15 mouse cellular contexts compared by ENCODE assay signal in genomic region chr10:79597051-79597935, GRCm38 (mm10). TPM values are rescaled to one million over a fixed set of nuclear protein-coding genes. Genes with fewer than 3 reads are reported as not detected.
DNase-seq lines count a peak whose midpoint lies in the region; ATAC-seq and TF ChIP-seq lines count a peak whose summit lies in the region.
"Had no signal": no experiment of that assay in that cellular context is flagged by ENCODE, and none has a peak within 500 bp of the region (broad histone marks: within the 10 kb centered on the region; RNA-seq: fewer than 3 reads in every experiment).

No protein-coding gene starts in this region.

- no peak overlapping the region for H3K9ac ChIP-seq in liver, embryonic 13.5 days
- H3K9ac ChIP-seq in lung, postnatal 0 days (replicated peaks; ENCODE audit: low read depth) = no peak overlapping the region
- no peak overlapping the region for H3K9ac ChIP-seq in kidney, embryonic 15.5 days
- no peak overlapping the region for H3K9ac ChIP-seq in intestine, postnatal 0 days (ENCODE audit: low read depth, low read length)
- H3K9ac ChIP-seq: limb, embryonic 15.5 days had no signal

- DNase-seq in liver, embryonic 13.5 days = no peak
- DNase-seq in liver = no peak
- peak; percentile 72 to 88 for DNase-seq in frontal cortex, adult 2 months (ENCODE audit: extremely low spot score in 1 of 2, low spot score in 1 of 2)
- DNase-seq in left cerebral cortex, adult 2 months (ENCODE audit: extremely low spot score in 1 of 2, low spot score in 2 of 2) = peak; percentile 71 to 73
- peak; percentile 82 for DNase-seq in right cerebral cortex, postnatal 25 days
- DNase-seq in lung, postnatal 0 days (ENCODE audit: low spot score) = no peak
- DNase-seq: heart, postnatal 10 days; lung, postnatal 10 days had no signal

- intact Hi-C loops in left cerebral cortex, adult 2 months (cut with DNase I) = loop anchor here (1.0 kb wide), 1 partner anchor 40 kb away; the partner anchor contains the start of gene Shc2

- no peak overlapping the region for H3K4me2 ChIP-seq in liver, embryonic 13.5 days
- H3K4me2 ChIP-seq in lung, postnatal 0 days (replicated peaks; ENCODE audit: low read depth, low read length) = no peak overlapping the region
- no peak overlapping the region for H3K4me2 ChIP-seq in kidney, embryonic 15.5 days
- H3K4me2 ChIP-seq in intestine, postnatal 0 days (replicated peaks; ENCODE audit: low read depth) = no peak overlapping the region
- H3K4me2 ChIP-seq: limb, embryonic 15.5 days had no signal

- 22% methylated on average over 13 of the region's 13 CpGs for WGBS in liver, embryonic 13.5 days (ENCODE audit: insufficient replicate concordance)
- WGBS in lung, postnatal 0 days = 33% methylated on average over 13 of the region's 13 CpGs
- whole genome bisulfite sequencing in kidney, embryonic 15.5 days = 52% methylated on average over 13 of the region's 13 CpGs
- 46% methylated on average over 13 of the region's 13 CpGs for WGBS in intestine, postnatal 0 days

- 0 out of 2 replicates have a peak, but pooled peaks have one; percentile 15 for ATAC-seq in liver, embryonic 13.5 days (ENCODE audit: low read depth)
- ATAC-seq in lung, postnatal 0 days = no peak
- no peak for ATAC-seq in kidney, embryonic 15.5 days (replicated peaks; ENCODE audit: low FRiP score)
- no peak for ATAC-seq in intestine, postnatal 0 days

- no peaks in the 10 kb centered on the region for H3K9me3 ChIP-seq in liver, embryonic 13.5 days (replicated peaks)
- H3K9me3 ChIP-seq in lung, postnatal 0 days (ENCODE audit: low read length) = no peaks in the 10 kb centered on the region
- no peaks in the 10 kb centered on the region for H3K9me3 ChIP-seq in kidney, embryonic 15.5 days (replicated peaks)
- no peaks in the 10 kb centered on the region for H3K9me3 ChIP-seq in intestine, postnatal 0 days (ENCODE audit: control insufficient read depth)
- H3K9me3 ChIP-seq: forebrain, embryonic 10.5 days; limb, embryonic 15.5 days had no signal

- H3K27ac ChIP-seq in liver, embryonic 13.5 days = no peak overlapping the region
- peak overlapping the region; percentile 96 for H3K27ac ChIP-seq in left cerebral cortex, adult 2 months
- H3K27ac ChIP-seq in lung, postnatal 0 days (ENCODE audit: low read length) = no peak overlapping the region
- H3K27ac ChIP-seq in kidney, embryonic 15.5 days = no peak overlapping the region
- H3K27ac ChIP-seq in intestine, postnatal 0 days (ENCODE audit: low read depth, low read length) = no peak overlapping the region
- H3K27ac ChIP-seq: forebrain, embryonic 10.5 days; limb, embryonic 15.5 days had no signal

- TF ChIP-seq EP300 in lung, postnatal 0 days (IDR thresholded peaks at IDR 0.05) = no peak

- 0 out of 2 replicates have a peak, but pooled peaks cover 2% of the 10 kb centered on the region for H3K27me3 ChIP-seq in liver, embryonic 13.5 days
- H3K27me3 ChIP-seq in lung, postnatal 0 days (replicated peaks; ENCODE audit: insufficient read depth, low read length) = no peaks in the 10 kb centered on the region
- peaks cover 20% of the 10 kb centered on the region for H3K27me3 ChIP-seq in kidney, embryonic 15.5 days
- 0 out of 2 replicates have a peak, but pooled peaks cover 6% of the 10 kb centered on the region for H3K27me3 ChIP-seq in intestine, postnatal 0 days (replicated peaks; ENCODE audit: control insufficient read depth, insufficient read depth, low read length)

- H3K4me3 ChIP-seq in liver, embryonic 13.5 days (replicated peaks) = no peak overlapping the region
- no peak overlapping the region for H3K4me3 ChIP-seq in left cerebral cortex, adult 2 months
- no peak overlapping the region for H3K4me3 ChIP-seq in lung, postnatal 0 days (ENCODE audit: low read depth, low read length)
- H3K4me3 ChIP-seq in kidney, embryonic 15.5 days (replicated peaks) = no peak overlapping the region
- no peak overlapping the region for H3K4me3 ChIP-seq in intestine, postnatal 0 days (ENCODE audit: low read depth, low read length)
- H3K4me3 ChIP-seq: forebrain, embryonic 10.5 days; limb, embryonic 15.5 days had no signal

- no peaks in the 10 kb centered on the region for H3K36me3 ChIP-seq in liver, embryonic 13.5 days
- no peaks in the 10 kb centered on the region for H3K36me3 ChIP-seq in lung, postnatal 0 days (ENCODE audit: insufficient read depth, low read length)
- no peaks in the 10 kb centered on the region for H3K36me3 ChIP-seq in kidney, embryonic 15.5 days
- no peaks in the 10 kb centered on the region for H3K36me3 ChIP-seq in intestine, postnatal 0 days (ENCODE audit: control insufficient read depth, insufficient read depth)
- H3K36me3 ChIP-seq: forebrain, embryonic 10.5 days; limb, embryonic 15.5 days had no signal

- no peak for TF ChIP-seq CTCF in left cerebral cortex, adult 2 months (IDR thresholded peaks at IDR 0.05)
- TF ChIP-seq CTCF in lung, postnatal 0 days (IDR thresholded peaks at IDR 0.05) = no peak
- no peak for TF ChIP-seq CTCF in intestine, postnatal 0 days (IDR thresholded peaks at IDR 0.05; ENCODE audit: low read depth)

- no peaks in the 10 kb centered on the region for H3K4me1 ChIP-seq in liver, embryonic 13.5 days (replicated peaks)
- no peaks in the 10 kb centered on the region for H3K4me1 ChIP-seq in lung, postnatal 0 days (ENCODE audit: insufficient read depth, low read depth, low read length)
- H3K4me1 ChIP-seq in kidney, embryonic 15.5 days = no peaks in the 10 kb centered on the region
- H3K4me1 ChIP-seq in intestine, postnatal 0 days (replicated peaks; ENCODE audit: control insufficient read depth, insufficient read depth, low read length) = no peaks in the 10 kb centered on the region
- H3K4me1 ChIP-seq: forebrain, embryonic 10.5 days had no signal

RNA-seq across cellular contexts. Expression of gene Theg, which starts 10.2 kb away (rescaled TPM):
- not detected in 2 replicates for polyA plus RNA-seq in liver, embryonic 13.5 days (2015; fragmentation: Nextera tagmentation; extraction: Ambion mirVana)
- 1.1 and 2.0 TPM in 2 replicates for polyA plus RNA-seq in frontal cortex, adult 2 months (2012; rRNA removed)
- total RNA-seq in left cerebral cortex, adult 2 months (2021) = 1 to 10 TPM in 1 of 2 experiments, under 1 TPM in 1; 0.87 to 1.4 TPM
- polyA plus RNA-seq in lung, postnatal 0 days (2015; fragmentation: Nextera tagmentation; extraction: Ambion mirVana) = not detected in 2 replicates
- polyA plus RNA-seq in kidney, embryonic 15.5 days (2015; fragmentation: Nextera tagmentation; extraction: Ambion mirVana) = not detected in 2 replicates
- not detected in 2 replicates for polyA plus RNA-seq in intestine, postnatal 0 days (2015; fragmentation: Nextera tagmentation; extraction: Ambion mirVana)
- total RNA-seq: gastrocnemius, postnatal 4 days; heart, postnatal 10 days had no signal
- polyA plus RNA-seq: forebrain, embryonic 10.5 days; kidney, embryonic 14.5 days; limb, embryonic 15.5 days; stomach, embryonic 14.5 days had no signal

RNA-seq across cellular contexts. Expression of gene C2cd4c, which starts 16.5 kb away (rescaled TPM):
- polyA plus RNA-seq in liver, embryonic 13.5 days (2015; fragmentation: Nextera tagmentation; extraction: Ambion mirVana) = not detected in 2 replicates
- polyA plus RNA-seq in frontal cortex, adult 2 months (2012; rRNA removed) = 9.8 and 11.3 TPM in 2 replicates
- total RNA-seq in left cerebral cortex, adult 2 months (2021) = 10 to 100 TPM; 16.8 to 17.1 TPM
- polyA plus RNA-seq in lung, postnatal 0 days (2015; fragmentation: Nextera tagmentation; extraction: Ambion mirVana) = not detected in 2 replicates
- 0.05 TPM in 1 of 2 replicates, not detected in the other for polyA plus RNA-seq in kidney, embryonic 15.5 days (2015; fragmentation: Nextera tagmentation; extraction: Ambion mirVana)
- polyA plus RNA-seq in intestine, postnatal 0 days (2015; fragmentation: Nextera tagmentation; extraction: Ambion mirVana) = 0.05 TPM in 2 replicates
- total RNA-seq: heart, postnatal 10 days had no signal
- polyA plus RNA-seq: forebrain, embryonic 10.5 days; kidney, embryonic 14.5 days; limb, embryonic 15.5 days had no signal

RNA-seq across cellular contexts. Expression of gene Shc2, which starts 40.4 kb away (rescaled TPM):
- 0.28 and 0.29 TPM in 2 replicates for polyA plus RNA-seq in liver, embryonic 13.5 days (2015; fragmentation: Nextera tagmentation; extraction: Ambion mirVana)
- 54.1 and 63.1 TPM in 2 replicates for polyA plus RNA-seq in frontal cortex, adult 2 months (2012; rRNA removed)
- 10 to 100 TPM; 47.8 to 48.1 TPM for total RNA-seq in left cerebral cortex, adult 2 months (2021)
- 1.1 and 1.3 TPM in 2 replicates for polyA plus RNA-seq in lung, postnatal 0 days (2015; fragmentation: Nextera tagmentation; extraction: Ambion mirVana)
- polyA plus RNA-seq in kidney, embryonic 15.5 days (2015; fragmentation: Nextera tagmentation; extraction: Ambion mirVana) = 10.4 and 12.2 TPM in 2 replicates
- polyA plus RNA-seq in intestine, postnatal 0 days (2015; fragmentation: Nextera tagmentation; extraction: Ambion mirVana) = 1.9 and 2.2 TPM in 2 replicates

RNA-seq across cellular contexts. Expression of gene Mier2, which starts 42.3 kb away (rescaled TPM):
- polyA plus RNA-seq in liver, embryonic 13.5 days (2015; fragmentation: Nextera tagmentation; extraction: Ambion mirVana) = 11.2 and 11.7 TPM in 2 replicates
- 84.8 and 89.0 TPM in 2 replicates for polyA plus RNA-seq in frontal cortex, adult 2 months (2012; rRNA removed)
- 10 to 100 TPM; 51.2 to 54.9 TPM for total RNA-seq in left cerebral cortex, adult 2 months (2021)
- 20.5 and 21.5 TPM in 2 replicates for polyA plus RNA-seq in lung, postnatal 0 days (2015; fragmentation: Nextera tagmentation; extraction: Ambion mirVana)
- 48.6 and 53.6 TPM in 2 replicates for polyA plus RNA-seq in kidney, embryonic 15.5 days (2015; fragmentation: Nextera tagmentation; extraction: Ambion mirVana)
- polyA plus RNA-seq in intestine, postnatal 0 days (2015; fragmentation: Nextera tagmentation; extraction: Ambion mirVana) = 15.6 and 16.2 TPM in 2 replicates

RNA-seq across cellular contexts. Expression of gene Odf3l2, which starts 48.2 kb away (rescaled TPM):
- not detected in 2 replicates for polyA plus RNA-seq in liver, embryonic 13.5 days (2015; fragmentation: Nextera tagmentation; extraction: Ambion mirVana)
- 0.22 and 0.25 TPM in 2 replicates for polyA plus RNA-seq in frontal cortex, adult 2 months (2012; rRNA removed)
- total RNA-seq in left cerebral cortex, adult 2 months (2021) = under 1 TPM in 1 of 2 experiments, not detected in 1; 0.27 TPM
- polyA plus RNA-seq in lung, postnatal 0 days (2015; fragmentation: Nextera tagmentation; extraction: Ambion mirVana) = not detected in 2 replicates
- polyA plus RNA-seq in kidney, embryonic 15.5 days (2015; fragmentation: Nextera tagmentation; extraction: Ambion mirVana) = not detected in 2 replicates
- polyA plus RNA-seq in intestine, postnatal 0 days (2015; fragmentation: Nextera tagmentation; extraction: Ambion mirVana) = not detected in 2 replicates
- total RNA-seq: gastrocnemius, postnatal 4 days; heart, postnatal 10 days had no signal
- polyA plus RNA-seq: forebrain, embryonic 10.5 days; kidney, embryonic 14.5 days had no signal

Comparison
In these comparisons a context has a peak if more than half of its experiments do, and no peak if none do; other contexts are left out.
1. DNase-seq: peak in frontal cortex, adult 2 months (2 of 2), left cerebral cortex, adult 2 months (2 of 2) and right cerebral cortex, postnatal 25 days (single experiment); none in liver, embryonic 13.5 days (single experiment), liver (single experiment) and lung, postnatal 0 days (single experiment).
2. RNA of gene C2cd4c, which starts 16.5 kb away (polyA plus RNA-seq): 9.8 to 11.3 TPM in frontal cortex, adult 2 months; 0.05 TPM in intestine, postnatal 0 days, 0.05 TPM in kidney, embryonic 15.5 days, not detected in lung, postnatal 0 days and not detected in liver, embryonic 13.5 days; every median in the first group is over 10 times any median in the second.